Mouse (Mus musculus) MN1 (cell line): ENCODE results near the gene Kiz.

Source experiments
- DNase-seq: peaks from one replicate; pipeline ENCODE4 v3.0.0-alpha.2; 2016; ENCODE audit warnings: low spot score

Kiz gene

DNA sequence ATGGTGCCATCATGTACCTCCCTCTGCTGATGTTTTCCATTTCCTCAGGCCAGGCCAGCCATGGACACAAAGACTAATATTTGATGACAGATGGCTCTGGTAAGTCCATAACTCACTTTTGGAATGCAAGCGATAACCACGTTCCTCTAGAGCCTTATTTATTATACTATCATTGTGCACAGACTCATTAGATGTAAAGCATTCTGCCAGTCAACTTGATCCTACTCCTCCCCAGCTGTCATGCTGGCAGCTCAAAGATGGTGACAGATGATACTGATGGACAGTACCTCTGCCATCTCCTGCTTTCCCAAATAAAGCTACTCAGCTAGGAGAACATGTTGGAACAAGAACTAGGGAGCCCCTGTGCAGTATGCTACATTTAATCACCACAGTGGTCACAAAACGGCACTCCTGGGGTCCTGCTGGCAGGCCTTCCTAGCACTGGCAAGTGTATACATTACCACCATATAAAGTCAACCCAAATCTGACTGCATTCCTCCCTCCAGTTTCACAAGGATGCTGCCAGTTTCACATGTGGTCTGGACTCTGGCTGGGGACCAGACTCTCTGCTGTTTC, 119.9 kb downstream of the Kiz start:
- no peak for DNase-seq

DNA sequence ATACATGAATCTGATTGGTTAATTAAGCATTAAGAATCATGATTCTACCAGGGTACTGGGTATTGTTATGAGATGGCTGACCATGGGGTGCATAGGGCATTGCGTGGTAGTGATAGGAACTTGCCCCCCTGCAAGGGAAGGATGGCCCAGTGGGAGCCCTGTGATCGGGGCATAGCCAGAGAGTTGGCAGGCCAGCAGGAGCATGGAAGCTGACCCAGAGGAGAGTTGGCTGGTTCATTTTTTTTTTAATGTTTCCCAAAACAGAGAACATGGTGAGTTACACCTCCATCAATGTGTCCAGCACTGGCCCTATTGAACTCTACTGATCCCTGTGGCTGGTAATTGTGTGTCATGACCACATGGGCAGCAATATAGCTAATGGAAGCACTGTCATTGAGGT, 127.1 kb downstream of the Kiz start:
- DNase-seq = no peak

DNA sequence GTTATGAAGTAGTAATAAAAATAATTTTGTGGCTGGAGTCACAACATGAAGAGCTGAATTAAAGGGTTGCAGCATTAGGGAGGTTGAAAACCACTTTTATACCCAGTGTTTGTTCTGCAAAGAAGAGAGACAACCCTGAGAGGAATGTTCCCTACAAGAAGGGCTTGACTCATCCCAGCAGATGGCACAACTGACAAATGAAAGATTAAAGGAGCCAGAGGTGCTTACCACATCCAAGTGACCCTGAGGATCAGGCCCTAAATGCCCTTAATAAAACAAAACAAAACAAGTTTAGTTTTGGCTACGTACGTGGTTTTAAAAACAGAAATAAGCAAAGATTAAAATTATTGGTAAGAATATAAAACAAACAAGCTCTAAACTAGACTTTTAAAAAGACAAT, 129.2 kb downstream of the Kiz start:
- no peak for DNase-seq

DNA sequence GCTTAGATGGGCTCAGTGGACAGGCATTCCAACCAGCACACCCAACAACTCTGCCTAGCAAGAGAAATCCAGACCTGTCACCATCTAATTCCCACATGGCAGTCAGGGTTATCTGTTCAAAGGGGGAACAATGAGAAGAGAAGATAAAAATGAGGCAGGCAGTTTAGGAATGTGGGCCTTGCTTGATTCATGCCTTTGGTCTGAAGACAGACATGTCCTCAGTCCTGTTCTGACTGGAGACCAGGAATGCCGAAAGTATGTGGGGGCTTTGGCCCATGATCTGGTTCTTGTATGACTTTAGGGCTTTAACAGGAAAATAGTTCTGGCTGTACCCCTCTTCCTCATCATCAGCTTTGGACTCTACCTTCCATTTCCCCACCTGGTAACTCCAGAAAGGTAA, 130.1 kb downstream of the Kiz start:
- DNase-seq = no peak

DNA sequence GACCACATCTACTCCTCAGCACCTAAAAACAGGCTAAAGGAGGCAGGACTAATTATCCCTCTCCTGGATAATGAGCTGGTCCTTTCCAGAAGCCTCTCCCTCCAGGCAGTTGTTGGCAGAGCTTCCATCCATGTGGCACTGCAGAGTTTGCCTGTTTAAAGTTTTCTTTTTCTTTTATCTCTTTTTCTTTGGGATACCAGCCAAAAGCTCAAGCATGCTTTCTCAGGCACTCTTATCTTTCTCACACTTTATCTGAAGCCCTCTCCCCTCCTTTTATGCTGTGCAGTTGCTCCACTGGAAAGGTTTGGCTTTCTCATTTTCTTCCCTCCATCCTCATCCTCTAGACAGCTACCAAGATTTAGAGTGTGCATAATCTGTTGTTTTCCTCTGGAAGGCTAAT, 130.8 kb downstream of the Kiz start:
- DNase-seq = no peak

DNA sequence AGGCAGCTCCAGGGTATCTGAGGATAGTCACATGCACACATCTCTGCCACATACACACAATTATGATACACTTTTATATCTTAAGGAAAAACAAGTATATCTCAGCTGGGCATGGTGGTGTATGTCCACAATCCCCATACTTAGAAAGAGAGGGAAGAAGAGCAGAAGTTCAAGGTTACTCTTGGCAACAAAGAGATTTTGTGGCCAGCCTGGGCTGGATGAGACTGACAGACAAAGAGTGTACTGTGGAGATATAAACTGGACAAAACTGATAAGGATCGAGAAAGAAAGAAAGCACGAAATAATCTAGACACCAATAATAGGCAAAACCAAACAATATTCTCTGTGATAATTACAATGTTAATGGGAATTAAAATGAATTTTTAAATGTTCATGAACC, 151.6 kb downstream of the Kiz start:
- DNase-seq = no peak

DNA sequence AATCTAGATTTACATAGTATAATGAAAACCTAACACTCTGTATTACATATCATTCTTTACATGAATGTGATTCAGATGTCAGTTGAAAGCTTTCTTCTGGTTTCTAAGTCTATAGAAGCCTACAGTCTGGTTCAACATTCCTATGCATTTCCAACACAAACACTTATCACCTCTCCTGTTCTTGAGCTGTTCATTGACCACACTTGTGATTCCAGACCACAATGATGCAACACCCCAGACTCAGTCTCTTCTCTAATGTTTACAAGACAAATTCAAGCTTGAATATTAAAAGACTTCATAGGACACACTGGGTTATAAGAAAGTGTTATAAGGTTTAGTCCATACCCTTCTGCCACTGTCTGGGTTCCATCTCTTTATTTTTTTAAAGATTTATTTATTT, 153.4 kb downstream of the Kiz start:
- no peak for DNase-seq

DNA sequence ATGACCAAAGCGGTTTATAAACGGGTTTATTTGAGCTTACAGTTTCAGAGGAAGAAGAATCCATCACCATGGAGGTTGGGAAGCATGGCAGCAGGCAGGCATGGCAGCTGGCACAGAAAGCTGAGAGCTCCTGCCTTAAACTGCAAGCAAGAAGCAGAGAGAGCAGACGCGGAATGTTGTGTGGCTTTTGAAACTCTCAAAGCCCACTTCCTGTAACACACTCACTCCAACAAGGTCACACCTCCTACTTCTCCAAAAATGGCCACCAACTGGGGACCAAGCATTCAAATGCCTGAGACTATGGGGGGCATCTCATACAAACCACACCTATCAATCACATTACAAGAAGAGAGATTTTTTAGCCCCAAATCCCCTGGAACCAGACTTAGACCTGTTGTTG, 154.5 kb downstream of the Kiz start:
- DNase-seq = no peak

DNA sequence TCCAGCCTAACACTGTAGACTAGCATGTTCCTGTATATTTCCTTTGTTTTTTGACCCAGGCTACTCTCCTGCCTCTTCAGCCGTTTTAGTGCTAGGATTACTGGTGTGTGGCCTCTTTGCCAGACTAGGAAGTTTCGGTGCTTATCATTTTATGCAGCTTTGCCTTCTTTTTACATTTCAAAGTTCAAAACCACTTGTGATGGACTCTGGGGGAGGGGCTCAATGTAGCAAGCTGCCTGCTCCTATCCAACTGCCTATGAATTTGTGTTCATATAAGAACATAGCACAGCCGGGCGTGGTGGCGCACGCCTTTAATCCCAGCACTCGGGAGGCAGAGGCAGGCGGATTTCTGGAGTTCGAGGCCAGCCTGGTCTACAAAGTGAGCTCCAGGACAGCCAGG, 155.3 kb downstream of the Kiz start:
- DNase-seq = no peak

DNA sequence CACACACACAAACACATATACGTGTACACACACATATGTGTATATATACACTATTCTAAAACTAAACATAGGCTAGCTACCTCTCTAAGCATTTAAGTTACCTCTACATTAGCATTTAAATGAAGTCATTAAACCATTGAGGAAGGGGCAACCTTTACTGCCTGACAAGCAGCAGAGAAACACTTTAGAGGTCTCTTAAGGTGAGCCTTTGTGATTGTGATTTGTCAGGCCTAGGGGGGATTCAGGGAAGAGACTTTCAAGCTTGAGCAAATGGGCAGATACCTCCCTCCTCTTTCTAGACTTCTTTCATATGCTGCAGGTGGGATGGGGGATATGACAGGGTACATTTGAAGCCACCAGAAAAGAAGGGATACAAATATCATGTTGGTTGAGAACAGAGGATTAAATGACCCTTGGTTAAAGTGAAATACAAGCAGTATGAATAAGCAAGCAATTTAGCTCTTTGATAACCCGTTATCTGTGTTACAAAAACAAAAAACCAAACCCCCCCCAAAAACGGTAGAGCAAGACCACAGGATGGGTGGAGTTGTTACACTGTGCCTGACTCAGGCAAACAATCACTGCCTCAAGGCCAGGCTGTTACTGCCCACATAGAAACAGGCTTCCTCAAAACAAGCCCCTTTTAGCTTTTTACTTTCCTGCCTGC, 155.9 kb downstream of the Kiz start:
- DNase-seq = peak; percentile 10

DNA sequence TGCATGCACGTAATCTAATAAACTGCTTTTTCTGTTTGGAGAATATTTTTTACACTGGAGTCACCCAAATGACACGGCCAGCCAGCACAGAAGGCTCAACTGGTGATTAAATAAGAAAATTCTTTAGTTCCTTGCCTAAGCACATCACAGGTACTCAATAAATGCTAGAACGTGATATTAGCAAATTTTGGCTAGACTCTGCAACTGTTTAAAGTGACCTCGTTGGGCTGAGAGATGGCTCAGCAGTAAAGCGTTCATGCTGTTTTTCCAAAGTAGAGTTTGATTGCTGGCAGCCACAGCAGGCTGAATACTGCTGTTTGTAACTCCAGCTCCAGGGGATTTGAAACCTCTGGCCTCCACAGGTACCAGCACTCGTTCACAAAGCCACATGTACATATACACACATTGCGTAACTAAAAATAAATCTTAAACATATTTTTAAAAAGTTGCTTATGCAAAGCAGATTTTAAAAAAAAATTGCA, 156.5 kb downstream of the Kiz start:
- no peak for DNase-seq

DNA sequence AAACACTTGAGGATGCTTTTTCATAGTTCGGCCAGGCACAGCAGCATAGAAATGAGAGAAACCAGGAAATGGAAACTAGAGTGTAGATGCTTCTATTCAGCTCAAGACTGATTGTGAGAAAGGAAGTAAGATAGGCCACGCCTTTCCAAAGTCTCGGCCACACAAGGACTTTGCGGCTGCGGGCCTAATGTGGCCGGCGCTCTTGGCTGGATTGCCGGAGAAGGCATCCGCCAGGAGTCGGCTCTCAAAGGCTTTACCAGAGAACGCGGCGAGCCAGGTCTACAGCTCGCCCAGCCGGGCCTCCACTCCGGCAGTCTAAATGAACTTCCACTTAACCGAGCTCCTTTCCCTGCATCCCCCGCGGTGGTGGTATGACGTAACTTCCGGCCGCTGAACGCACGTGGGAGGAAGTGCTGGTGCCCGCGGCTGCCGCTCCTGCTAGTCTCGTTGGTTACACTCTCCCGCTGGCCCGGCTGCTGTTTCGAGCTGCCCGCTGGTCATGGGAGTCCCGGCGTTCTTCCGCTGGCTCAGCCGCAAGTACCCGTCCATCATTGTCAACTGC, 157.0 kb downstream of the Kiz start, which contains the start of gene Xrn2:
TSS of gene Xrn2 (plus strand) at position 374 of the 562 bp plus-strand sequence.
- peak; percentile 94 for DNase-seq

DNA sequence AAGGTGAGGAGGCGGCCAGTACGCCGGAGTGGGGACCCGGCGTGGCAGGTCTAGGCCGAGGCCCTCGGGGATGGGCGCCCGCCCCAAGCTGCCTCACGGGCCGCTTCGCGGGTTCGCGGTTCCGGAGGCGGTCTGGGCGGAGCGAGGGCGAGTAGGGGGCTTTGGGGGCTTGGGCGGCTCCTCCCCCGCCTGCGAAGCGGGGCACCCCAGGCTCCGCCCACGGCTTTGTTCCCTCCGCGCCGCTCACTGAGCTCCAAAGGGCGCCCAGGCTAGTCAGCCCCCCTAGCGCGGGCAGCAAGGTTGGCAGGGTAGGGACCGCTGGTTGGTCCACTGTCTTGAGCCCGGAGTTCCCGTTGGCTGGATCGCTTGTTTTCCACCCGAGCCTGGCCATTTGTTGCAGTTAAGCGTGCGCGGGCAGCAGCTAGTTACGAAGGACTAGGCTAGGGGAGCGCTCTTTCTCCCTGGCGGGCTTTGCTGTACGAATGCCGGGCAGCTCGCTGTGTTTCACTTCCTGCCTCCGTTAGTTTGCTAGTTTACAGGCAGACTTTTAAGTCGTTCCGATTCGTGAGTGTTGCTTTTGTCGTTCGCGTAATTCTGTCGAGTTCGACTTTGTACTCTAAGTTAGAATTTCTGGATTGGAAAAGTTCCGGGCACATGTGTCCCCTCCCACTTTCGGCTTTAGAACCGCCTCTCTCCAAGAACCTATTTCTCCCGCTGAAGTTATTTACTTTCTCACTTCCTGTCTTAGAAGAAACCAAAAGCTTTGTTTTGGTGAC, 157.7 kb downstream of the Kiz start:
- DNase-seq = peak; percentile 89

DNA sequence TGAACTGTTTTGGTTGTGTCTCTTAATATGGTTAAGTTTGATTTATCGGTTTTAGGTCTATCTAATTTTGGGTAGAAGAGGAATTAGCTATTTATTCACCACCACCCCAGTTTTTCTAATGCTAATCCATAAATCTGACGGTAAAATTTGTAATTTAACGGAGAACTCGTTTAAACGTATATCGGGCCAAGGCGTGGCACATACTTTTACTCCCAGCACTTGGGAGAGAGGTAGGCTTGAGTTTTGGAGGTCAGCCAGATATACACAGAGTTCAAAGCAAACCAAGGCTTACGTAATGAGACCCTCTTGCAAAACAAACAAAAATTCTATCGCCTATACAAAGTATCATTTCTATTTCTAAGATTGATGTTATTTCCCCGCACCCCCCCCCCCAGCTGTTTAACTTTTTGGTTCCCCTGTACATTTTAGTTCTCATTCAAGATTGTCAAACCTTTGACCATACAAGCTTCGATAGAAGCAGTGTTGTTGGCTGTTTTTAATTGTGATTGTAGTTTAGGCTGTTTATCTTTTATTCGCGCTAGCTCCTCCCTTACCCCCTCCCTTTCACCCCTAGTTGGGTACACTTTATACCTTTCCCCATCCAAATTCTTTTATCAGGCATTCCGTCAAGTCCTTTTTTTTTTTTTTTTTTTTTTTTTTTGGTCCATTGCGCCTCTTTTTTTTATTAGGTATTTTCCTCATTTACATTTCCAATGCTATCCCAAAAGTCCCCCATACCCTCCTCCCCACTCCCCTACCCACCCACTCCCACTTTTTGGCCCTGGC, 158.6 kb downstream of the Kiz start:
- DNase-seq = peak; percentile 26
